Mouse (Mus musculus): ENCODE results near the gene B4galnt2. TPM values are rescaled to one million over a fixed set of nuclear protein-coding genes. Genes with fewer than 3 reads are reported as not detected.
"Not testable (repeated sequence)": the region's sequence is repeated elsewhere in the genome, so short reads cannot be mapped to it uniquely, and the experiment has no call there.

The B4galnt2 gene
- polyA plus RNA-seq, 1 experiment from 2014 or later: 0.37 TPM

- Histone ChIP-seq H3K4me1 (ENCODE audit: control insufficient read depth, insufficient read depth, low read length) (peaks cover 12% of the 10 kb centered on the region), H3K36me3 (ENCODE audit: control insufficient read depth, insufficient read depth, low read length) (no peaks in the 10 kb centered on the region), H3K9ac (ENCODE audit: low read depth, low read length) (no peak overlapping the region), H3K9me3 (ENCODE audit: control insufficient read depth, low read length) (no peaks in the 10 kb centered on the region), H3K4me3 (ENCODE audit: low read length) (no peak overlapping the region), H3K27ac (ENCODE audit: low read depth, low read length) (no peak overlapping the region), H3K4me2 (replicated peaks; ENCODE audit: low read depth, low read length) (no peak overlapping the region), H3K27me3 (ENCODE audit: control insufficient read depth, insufficient read depth, low read length) (peaks cover 52% of the 10 kb centered on the region)
- no peak for ATAC-seq (ENCODE audit: low FRiP score, low TSS enrichment)
- 12% methylated on average over 7 of the region's 7 CpGs for WGBS
These were observed 3.1 kb downstream of the B4galnt2 start for GRCm38 (mm10) chr11:95911579-95911978.

GRCm38 (mm10) chr11:95907805-95908524 is 6.7 kb downstream of the B4galnt2 start:
- H3K27ac ChIP-seq (ENCODE audit: low read depth, low read length): no peak overlapping the region
- no peak overlapping the region for H3K9ac ChIP-seq (ENCODE audit: low read depth, low read length)
- H3K4me3 ChIP-seq (ENCODE audit: low read length): no peak overlapping the region
- no peaks in the 10 kb centered on the region for H3K9me3 ChIP-seq (ENCODE audit: control insufficient read depth, low read length)
- H3K36me3 ChIP-seq (ENCODE audit: control insufficient read depth, insufficient read depth, low read length): no peaks in the 10 kb centered on the region
- no peak overlapping the region for H3K4me2 ChIP-seq (replicated peaks; ENCODE audit: low read depth, low read length)
- no peak for ATAC-seq (ENCODE audit: low FRiP score, low TSS enrichment)
- H3K4me1 ChIP-seq (ENCODE audit: control insufficient read depth, insufficient read depth, low read length): no peaks in the 10 kb centered on the region
- WGBS: 81% methylated on average over 5 of the region's 5 CpGs
- peaks cover 18% of the 10 kb centered on the region for H3K27me3 ChIP-seq (ENCODE audit: control insufficient read depth, insufficient read depth, low read length)

- WGBS: 75% methylated on average over 2 of the region's 2 CpGs
- Histone ChIP-seq H3K36me3 (ENCODE audit: control insufficient read depth, insufficient read depth, low read length) (no peaks in the 10 kb centered on the region), H3K9ac (ENCODE audit: low read depth, low read length) (no peak overlapping the region), H3K27ac (ENCODE audit: low read depth, low read length) (no peak overlapping the region), H3K27me3 (ENCODE audit: control insufficient read depth, insufficient read depth, low read length) (no peaks in the 10 kb centered on the region), H3K4me1 (ENCODE audit: control insufficient read depth, insufficient read depth, low read length) (no peaks in the 10 kb centered on the region), H3K4me2 (replicated peaks; ENCODE audit: low read depth, low read length) (no peak overlapping the region), H3K9me3 (ENCODE audit: control insufficient read depth, low read length) (no peaks in the 10 kb centered on the region), H3K4me3 (ENCODE audit: low read length) (no peak overlapping the region)
- ATAC-seq (ENCODE audit: low FRiP score, low TSS enrichment): no peak
These were observed 10.4 kb downstream of the B4galnt2 start for GRCm38 (mm10) chr11:95904290-95904689.

- H3K9ac ChIP-seq (ENCODE audit: low read depth, low read length): no peak overlapping the region
- H3K9me3 ChIP-seq (ENCODE audit: control insufficient read depth, low read length): peaks cover 2% of the 10 kb centered on the region; the same call in 1 of the 2 replicates
- no peak overlapping the region for H3K27ac ChIP-seq (ENCODE audit: low read depth, low read length)
- H3K27me3 ChIP-seq (ENCODE audit: control insufficient read depth, insufficient read depth, low read length): no peaks in the 10 kb centered on the region
- H3K4me2 ChIP-seq (replicated peaks; ENCODE audit: low read depth, low read length): no peak overlapping the region
- WGBS: 78% methylated on average over 14 of the region's 14 CpGs
- no peak overlapping the region for H3K4me3 ChIP-seq (ENCODE audit: low read length)
- no peaks in the 10 kb centered on the region for H3K4me1 ChIP-seq (ENCODE audit: control insufficient read depth, insufficient read depth, low read length)
- ATAC-seq (ENCODE audit: low FRiP score, low TSS enrichment): no peak
- no peaks in the 10 kb centered on the region for H3K36me3 ChIP-seq (ENCODE audit: control insufficient read depth, insufficient read depth, low read length)
These were observed 18.1 kb downstream of the B4galnt2 start for GRCm38 (mm10) chr11:95896446-95897179.

- Histone ChIP-seq H3K4me1 (ENCODE audit: control insufficient read depth, insufficient read depth, low read length) (no peaks in the 10 kb centered on the region), H3K9me3 (ENCODE audit: control insufficient read depth, low read length) (peaks cover 2% of the 10 kb centered on the region; the same call in 1 of the 2 replicates), H3K36me3 (ENCODE audit: control insufficient read depth, insufficient read depth, low read length) (no peaks in the 10 kb centered on the region), H3K4me2 (replicated peaks; ENCODE audit: low read depth, low read length) (no peak overlapping the region), H3K9ac (ENCODE audit: low read depth, low read length) (no peak overlapping the region), H3K27me3 (ENCODE audit: control insufficient read depth, insufficient read depth, low read length) (no peaks in the 10 kb centered on the region), H3K4me3 (ENCODE audit: low read length) (no peak overlapping the region), H3K27ac (ENCODE audit: low read depth, low read length) (no peak overlapping the region)
- WGBS: 75% methylated on average over 2 of the region's 2 CpGs
- no peak for ATAC-seq (ENCODE audit: low FRiP score, low TSS enrichment)
These were observed 24.1 kb downstream of the B4galnt2 start for GRCm38 (mm10) chr11:95890462-95891051.

- H3K4me1 ChIP-seq (ENCODE audit: control insufficient read depth, insufficient read depth, low read length); H3K27ac ChIP-seq (ENCODE audit: low read depth, low read length); H3K9ac ChIP-seq (ENCODE audit: low read depth, low read length); H3K9me3 ChIP-seq (ENCODE audit: control insufficient read depth, low read length); H3K36me3 ChIP-seq (ENCODE audit: control insufficient read depth, insufficient read depth, low read length); H3K4me3 ChIP-seq (ENCODE audit: low read length); ATAC-seq (ENCODE audit: low FRiP score, low TSS enrichment); H3K27me3 ChIP-seq (ENCODE audit: control insufficient read depth, insufficient read depth, low read length); H3K4me2 ChIP-seq (replicated peaks; ENCODE audit: low read depth, low read length): not testable (repeated sequence)
- 72% methylated on average over 2 of the region's 2 CpGs for WGBS
These were observed 34.8 kb downstream of the B4galnt2 start for GRCm38 (mm10) chr11:95879861-95880260.

- H3K27ac ChIP-seq (ENCODE audit: low read depth, low read length): no peak overlapping the region
- H3K4me3 ChIP-seq (ENCODE audit: low read length): no peak overlapping the region
- no peak overlapping the region for H3K9ac ChIP-seq (ENCODE audit: low read depth, low read length)
- no peaks in the 10 kb centered on the region for H3K9me3 ChIP-seq (ENCODE audit: control insufficient read depth, low read length)
- no peak overlapping the region for H3K4me2 ChIP-seq (replicated peaks; ENCODE audit: low read depth, low read length)
- no peaks in the 10 kb centered on the region for H3K4me1 ChIP-seq (ENCODE audit: control insufficient read depth, insufficient read depth, low read length)
- no peaks in the 10 kb centered on the region for H3K27me3 ChIP-seq (ENCODE audit: control insufficient read depth, insufficient read depth, low read length)
- ATAC-seq (ENCODE audit: low FRiP score, low TSS enrichment): no peak
- WGBS: 21% methylated on average over 7 of the region's 7 CpGs
- H3K36me3 ChIP-seq (ENCODE audit: control insufficient read depth, insufficient read depth, low read length): no peaks in the 10 kb centered on the region
These were observed 38.4 kb downstream of the B4galnt2 start for GRCm38 (mm10) chr11:95876296-95876695.

GRCm38 (mm10) chr11:95875804-95876203 is 38.9 kb downstream of the B4galnt2 start:
- ATAC-seq (ENCODE audit: low FRiP score, low TSS enrichment): no peak
- Histone ChIP-seq H3K27me3 (ENCODE audit: control insufficient read depth, insufficient read depth, low read length) (no peaks in the 10 kb centered on the region), H3K4me1 (ENCODE audit: control insufficient read depth, insufficient read depth, low read length) (no peaks in the 10 kb centered on the region), H3K9me3 (ENCODE audit: control insufficient read depth, low read length) (no peaks in the 10 kb centered on the region), H3K9ac (ENCODE audit: low read depth, low read length) (no peak overlapping the region), H3K4me2 (replicated peaks; ENCODE audit: low read depth, low read length) (no peak overlapping the region), H3K36me3 (ENCODE audit: control insufficient read depth, insufficient read depth, low read length) (no peaks in the 10 kb centered on the region), H3K27ac (ENCODE audit: low read depth, low read length) (no peak overlapping the region), H3K4me3 (ENCODE audit: low read length) (no peak overlapping the region)
- WGBS: 24% methylated on average over 9 of the region's 9 CpGs

GRCm38 (mm10) chr11:95869918-95870470 is 44.7 kb downstream of the B4galnt2 start:
- Histone ChIP-seq H3K4me2 (replicated peaks; ENCODE audit: low read depth, low read length) (no peak overlapping the region), H3K36me3 (ENCODE audit: control insufficient read depth, insufficient read depth, low read length) (no peaks in the 10 kb centered on the region), H3K4me1 (ENCODE audit: control insufficient read depth, insufficient read depth, low read length) (no peaks in the 10 kb centered on the region), H3K27me3 (ENCODE audit: control insufficient read depth, insufficient read depth, low read length) (no peaks in the 10 kb centered on the region), H3K27ac (ENCODE audit: low read depth, low read length) (no peak overlapping the region), H3K9me3 (ENCODE audit: control insufficient read depth, low read length) (no peaks in the 10 kb centered on the region), H3K9ac (ENCODE audit: low read depth, low read length) (no peak overlapping the region), H3K4me3 (ENCODE audit: low read length) (no peak overlapping the region)
- WGBS: 74% methylated on average over 6 of the region's 6 CpGs
- ATAC-seq (ENCODE audit: low FRiP score, low TSS enrichment): no peak
